Mouse (Mus musculus) G1E-ER4 (cell line): ENCODE measurements around the gene Cwc27. TPM values are rescaled to one million over a fixed set of nuclear protein-coding genes. Genes with fewer than 3 reads are reported as not detected.

Experiments
- GATA1 ChIP-seq: IDR thresholded peaks from one replicate; pipeline ENCODE4 v1.8.0; 2012; ENCODE audit warnings: low read length, inconsistent platforms
- polyA plus RNA-seq: library from polyadenylated mRNA; stranded (reverse); fragments of >175 nt; gene quantifications from 2 replicates; pipeline ENCODE4 v1.2.3, GENCODE M21; 2012

Cwc27 gene
- polyA plus RNA-seq, 1 experiment, result 3.7 TPM

GRCm38 (mm10) chr13:104615999-104616810 lies 200.7 kb downstream of the Cwc27 start:
- no peak for TF ChIP-seq GATA1

GRCm38 (mm10) chr13:104615111-104615510 lies 201.8 kb downstream of the Cwc27 start:
- TF ChIP-seq GATA1, result no peak

DNA sequence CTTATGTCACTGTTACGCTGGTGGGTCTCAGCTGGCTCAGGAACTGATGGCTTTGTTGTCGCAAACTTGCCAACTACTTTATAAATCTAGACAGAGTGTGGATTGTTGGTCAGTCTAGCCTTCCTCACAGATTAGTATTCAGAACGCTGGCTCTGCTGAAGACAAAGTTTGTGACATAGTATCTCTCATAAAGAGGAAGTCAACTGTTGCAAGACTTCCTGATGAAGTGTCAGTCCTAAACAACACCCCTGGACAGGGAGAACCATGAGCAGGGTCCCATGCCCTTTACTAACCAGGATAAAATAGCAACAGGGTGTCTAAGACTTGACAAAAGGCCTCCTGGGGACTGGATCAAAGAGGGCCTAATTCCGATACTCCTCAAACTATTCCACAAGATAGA lies 205.6 kb downstream of the Cwc27 start:
- TF ChIP-seq GATA1, result no peak

DNA sequence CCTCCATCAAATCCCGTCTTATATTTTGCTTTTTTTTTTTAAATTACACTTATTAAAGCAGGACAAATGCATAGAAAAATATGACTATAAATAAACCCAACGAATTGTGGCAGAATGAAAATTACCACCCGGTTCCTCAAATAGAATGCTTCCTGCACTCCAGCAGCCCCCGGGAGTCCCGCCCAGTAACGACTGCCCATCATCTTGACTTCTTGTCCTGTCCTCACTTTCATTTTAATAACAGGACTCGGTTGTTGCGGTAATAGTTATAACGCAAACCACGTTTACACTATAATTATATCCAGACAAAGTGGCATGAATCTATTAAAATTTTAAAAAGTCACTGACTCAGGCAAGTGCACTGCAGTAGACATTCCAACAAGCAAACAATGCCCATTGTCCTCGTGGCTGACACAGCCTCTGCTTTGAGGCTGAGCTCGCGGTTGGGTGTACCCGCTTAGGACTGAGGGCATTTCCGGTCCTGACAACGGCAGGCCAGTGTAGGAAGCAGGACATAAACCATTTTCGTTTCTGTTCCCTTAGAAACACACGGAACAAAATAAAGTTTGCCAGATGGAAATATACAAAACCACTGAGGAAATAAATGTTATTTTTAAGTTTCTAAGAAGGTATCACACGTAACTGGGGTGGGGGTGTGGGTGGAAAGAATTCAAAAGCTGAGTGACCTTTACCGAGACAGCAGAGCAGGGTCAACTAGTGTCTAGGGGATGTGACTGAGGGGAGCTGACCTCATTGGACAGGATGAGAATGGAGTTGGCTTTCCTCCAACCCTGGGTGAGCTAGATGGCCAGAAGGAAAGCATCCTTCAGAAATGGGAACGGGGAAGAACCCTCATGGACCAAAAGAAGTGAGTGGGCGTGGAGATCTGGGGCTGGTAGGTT lies 206.5 kb downstream of the Cwc27 start:
- TF ChIP-seq GATA1, result no peak

GRCm38 (mm10) chr13:104608516-104608915 lies 208.4 kb downstream of the Cwc27 start:
- no peak for TF ChIP-seq GATA1

DNA sequence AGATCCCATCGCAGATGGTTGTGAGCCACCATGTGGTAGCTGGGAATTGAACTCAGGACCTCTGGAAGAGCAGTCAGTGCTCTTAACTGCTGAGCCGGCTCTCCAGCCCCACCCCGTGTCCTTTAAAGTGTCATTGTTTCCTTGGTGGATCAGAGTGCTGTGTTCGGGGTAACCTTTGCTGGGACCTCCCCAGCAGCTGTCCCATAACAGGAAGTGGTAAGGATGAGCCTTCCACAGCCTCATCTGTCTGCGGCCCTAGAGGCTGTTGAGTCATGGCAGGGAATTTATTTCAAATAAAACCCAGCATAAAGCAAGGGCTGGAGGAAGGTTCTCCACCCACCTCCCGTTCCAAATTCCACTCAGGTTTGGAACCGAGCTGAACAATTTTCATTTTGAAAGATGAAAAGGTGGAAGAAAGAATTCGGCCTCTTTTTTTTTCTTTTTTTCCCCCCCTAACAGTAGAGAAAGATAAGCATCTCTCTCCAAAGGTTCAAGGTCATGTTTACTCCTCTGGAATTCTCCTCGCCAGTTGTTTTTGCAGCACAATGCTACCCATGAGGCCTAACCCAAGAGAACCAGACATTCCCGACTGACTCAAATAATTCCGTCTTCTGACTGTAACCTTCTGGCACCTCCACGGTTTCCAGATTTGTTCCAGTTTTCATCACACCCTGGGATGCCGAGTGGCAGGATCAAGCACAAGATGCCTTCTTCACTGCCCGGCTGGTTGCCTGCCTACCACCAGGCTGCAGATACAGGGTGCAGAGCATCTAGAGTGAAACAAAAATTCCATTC lies 210.0 kb downstream of the Cwc27 start:
- no peak for TF ChIP-seq GATA1

DNA sequence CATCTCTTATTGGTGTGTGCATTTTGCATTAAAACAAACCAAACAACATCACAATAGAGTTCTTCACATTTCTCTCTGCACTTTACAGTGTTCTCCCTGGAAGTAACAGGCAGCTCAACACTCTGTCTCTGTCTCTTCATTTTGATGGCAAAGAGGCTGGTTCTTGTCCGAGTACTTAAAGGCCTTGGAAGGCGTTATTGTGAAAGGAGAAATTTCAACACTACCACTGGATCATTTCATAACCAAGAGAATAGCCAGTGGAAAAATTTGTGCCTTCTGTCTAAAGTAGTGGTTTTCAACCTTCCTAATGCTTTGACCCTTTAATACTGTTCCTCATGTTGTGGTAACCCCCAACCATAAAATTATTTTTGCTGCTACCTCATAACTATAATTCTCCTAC lies 211.8 kb downstream of the Cwc27 start:
- TF ChIP-seq GATA1, result no peak

DNA sequence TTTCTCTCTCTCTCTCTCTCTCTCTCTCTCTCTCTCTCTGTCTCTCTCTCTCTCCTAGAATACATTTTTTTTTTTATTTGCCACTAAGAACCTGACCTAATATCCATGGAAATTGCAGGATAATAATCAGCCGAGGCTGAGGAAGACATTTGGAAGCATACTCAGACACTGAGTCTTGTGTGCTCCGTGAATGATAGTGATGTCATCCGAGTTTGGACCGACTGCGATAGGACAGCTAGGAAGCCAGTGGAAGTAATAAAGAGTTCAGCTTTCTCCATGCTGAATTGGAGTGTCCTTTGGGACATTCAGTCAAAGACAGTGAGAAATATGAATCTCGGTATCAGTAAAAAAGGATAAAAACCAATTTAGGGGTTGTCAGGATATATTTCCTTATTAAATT lies 214.7 kb downstream of the Cwc27 start:
- TF ChIP-seq GATA1, result no peak

DNA sequence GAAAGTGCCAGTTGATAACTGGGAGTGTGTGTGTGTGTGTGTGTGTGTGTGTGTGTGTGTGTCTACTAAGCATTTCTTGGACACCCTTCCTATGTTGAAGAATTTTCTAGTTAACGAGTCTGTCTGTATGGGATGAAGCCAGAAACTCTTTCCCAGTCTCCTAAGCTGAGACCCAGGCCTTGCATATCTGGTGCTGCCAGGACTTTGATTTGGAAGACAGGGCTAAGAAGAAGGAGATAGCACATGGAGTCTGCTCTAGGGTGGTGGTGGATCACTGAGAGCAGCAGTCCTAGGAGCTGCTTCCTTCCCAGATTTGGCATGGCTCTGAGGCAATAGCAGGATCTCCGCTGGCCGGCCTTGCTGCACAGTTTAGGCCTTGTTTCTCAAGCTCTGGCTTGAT lies 215.2 kb downstream of the Cwc27 start:
- no peak for TF ChIP-seq GATA1

GRCm38 (mm10) chr13:104596199-104596598 lies 220.7 kb downstream of the Cwc27 start:
- TF ChIP-seq GATA1, result no peak

DNA sequence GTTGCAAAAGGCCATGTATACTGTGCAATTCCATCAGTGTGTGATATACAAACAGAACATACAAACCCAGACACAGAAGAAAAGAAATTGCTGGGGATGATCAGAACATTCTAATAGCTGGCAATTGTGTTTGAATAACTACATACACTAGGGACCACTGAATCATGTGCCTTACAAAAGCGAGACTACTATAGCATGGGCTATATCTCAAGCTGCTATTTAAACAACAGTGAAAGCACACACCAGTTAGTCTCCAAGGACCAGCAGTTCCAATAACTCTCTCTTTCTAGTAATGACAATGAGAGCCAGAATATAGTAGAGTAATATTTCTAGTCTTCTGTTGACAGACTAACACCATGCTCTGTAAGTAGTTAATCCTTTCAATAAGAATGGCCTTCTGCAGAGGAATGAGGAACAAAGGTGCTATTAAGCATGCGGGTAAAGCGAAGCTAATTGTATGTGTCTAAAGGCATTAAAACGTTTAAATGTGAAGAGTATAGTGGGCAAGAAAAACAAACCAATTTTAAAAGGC lies 222.1 kb downstream of the Cwc27 start:
- no peak for TF ChIP-seq GATA1

- TF ChIP-seq GATA1, result no peak
Measured at GRCm38 (mm10) chr13:104590931-104591330, 226.0 kb downstream of the Cwc27 start.

- TF ChIP-seq GATA1, result no peak
Measured at GRCm38 (mm10) chr13:104590097-104590607, 226.8 kb downstream of the Cwc27 start.

DNA sequence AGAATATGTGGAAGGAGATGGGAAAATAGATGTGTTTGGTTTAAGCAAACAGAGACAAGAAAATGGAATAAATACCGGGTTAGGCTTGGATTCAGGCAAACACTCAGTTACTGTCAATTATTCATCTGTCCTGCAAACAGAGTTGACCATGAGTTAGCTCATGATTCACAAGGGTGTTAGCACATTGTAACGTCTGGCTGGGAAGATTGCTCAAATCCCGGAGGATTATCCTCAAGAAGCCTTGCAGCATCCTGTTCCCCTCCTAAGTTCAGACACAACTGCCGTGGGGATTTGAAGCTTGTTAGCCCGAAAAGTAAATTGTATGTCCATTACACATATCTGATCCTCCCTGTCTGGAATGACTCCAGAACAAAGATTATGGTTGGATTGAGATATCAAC lies 228.6 kb downstream of the Cwc27 start:
- TF ChIP-seq GATA1, result no peak

Other genes with a start within 250 kb of the Cwc27 start
- 2.8 and 3.6 TPM in 2 replicates for gene Srek1ip1, start 24.7 kb downstream of the Cwc27 start, polyA plus RNA-seq
- gene Shisal2b, start 46.8 kb upstream of the Cwc27 start, polyA plus RNA-seq, result not detected in 2 replicates
- not detected in 2 replicates for gene Rgs7bp, start 237.8 kb upstream of the Cwc27 start, polyA plus RNA-seq